Mouse (Mus musculus) hindbrain, embryonic 12.5 days (tissue): ENCODE data around the gene Pold4. TPM values are rescaled to one million over a fixed set of nuclear protein-coding genes. Genes with fewer than 3 reads are reported as not detected.
A peak's percentile ranks its signal among the peaks of the same experiment; 100 is the strongest.

Experiments used
- ATAC-seq: fragments of 200-750 bp; cut with Nextera tagmentation; 2 replicates; pipeline ENCODE4 v1.8.0; 2017; ENCODE audit warnings: moderate TSS enrichment; ENCODE audit not compliant: low FRiP score
- H3K27ac ChIP-seq: fragments of 300-500 bp; sonication (generic); 2 replicates; pipeline ENCODE4 v1.5.1; 2016; ENCODE audit warnings: mild to moderate bottlenecking
- H3K27me3 ChIP-seq: fragments of 300-500 bp; sonication (generic); 2 replicates; pipeline ENCODE4 v1.6.1; 2016; ENCODE audit warnings: mild to moderate bottlenecking
- H3K36me3 ChIP-seq: fragments of 300-500 bp; sonication (generic); 2 replicates; pipeline ENCODE4 v1.6.1; 2016; ENCODE audit warnings: mild to moderate bottlenecking
- H3K4me1 ChIP-seq: fragments of 300-500 bp; sonication (generic); 2 replicates; pipeline ENCODE4 v1.6.1; 2016
- H3K4me2 ChIP-seq: fragments of 300-500 bp; sonication (generic); replicated peaks from 2 replicates; pipeline ENCODE4 v1.6.1; 2016; ENCODE audit warnings: mild to moderate bottlenecking
- H3K4me3 ChIP-seq: fragments of 300-500 bp; sonication (generic); 2 replicates; pipeline ENCODE4 v1.5.1; 2016; ENCODE audit warnings: mild to moderate bottlenecking
- H3K9ac ChIP-seq: fragments of 300-500 bp; sonication (generic); 2 replicates; pipeline ENCODE4 v1.6.1; 2016; ENCODE audit warnings: mild to moderate bottlenecking, moderate library complexity
- H3K9me3 ChIP-seq: fragments of 300-500 bp; sonication (generic); replicated peaks from 2 replicates; pipeline ENCODE4 v1.6.1; 2016; ENCODE audit warnings: mild to moderate bottlenecking
- WGBS: fragments of 180-500 bp; shearing (Covaris S2); methylation state at CpG from one replicate; pipeline ENCODE4 v1.1.7; 2016; 5-methylcytosine and 5-hydroxymethylcytosine counted together
- polyA plus RNA-seq: library from polyadenylated mRNA; unstranded; fragments of >200 nt; fragmentation: Nextera tagmentation; extraction: Ambion mirVana; gene quantifications from 2 replicates; pipeline ENCODE4 v1.2.1, GENCODE M21; 2016

The Pold4 gene
- polyA plus RNA-seq = 16.2 and 17.2 TPM in 2 replicates

GRCm38 (mm10) chr19:4231253-4232185 lies at the start of gene Pold4:
Pold4 (plus strand) TSS chr19:4231899.
- peaks cover 12% of the 10 kb centered on the region for H3K4me1 ChIP-seq
- peaks cover 20% of the 10 kb centered on the region for H3K27me3 ChIP-seq
- H3K4me3 ChIP-seq = peak within 1 kb of the TSS; percentile 52
- H3K4me2 ChIP-seq = peak within 1 kb of the TSS; percentile 89
- peak within 1 kb of the TSS; percentile 69 for H3K27ac ChIP-seq
- peak within 1 kb of the TSS; percentile 82 for H3K9ac ChIP-seq
- no peaks in the 10 kb centered on the region for H3K9me3 ChIP-seq
- peak; percentile 90 for ATAC-seq
- no peaks in the 10 kb centered on the region for H3K36me3 ChIP-seq
- 12% methylated on average over 26 of the region's 26 CpGs for WGBS

- no peak overlapping the region for H3K4me2 ChIP-seq
- no peak for ATAC-seq
- no peak overlapping the region for H3K9ac ChIP-seq
- 69% methylated on average over 2 of the region's 2 CpGs for WGBS
- H3K9me3 ChIP-seq = no peaks in the 10 kb centered on the region
- H3K4me1 ChIP-seq = peaks cover 22% of the 10 kb centered on the region
- no peak overlapping the region for H3K27ac ChIP-seq
- no peak overlapping the region for H3K4me3 ChIP-seq
- H3K27me3 ChIP-seq = peaks cover 4% of the 10 kb centered on the region; the same call in 1 of the 2 replicates
- H3K36me3 ChIP-seq = no peaks in the 10 kb centered on the region
These were observed 48.0 kb upstream of the Pold4 start for GRCm38 (mm10) chr19:4183689-4184088.

GRCm38 (mm10) chr19:4184976-4185975 lies 46.4 kb upstream of the Pold4 start:
- H3K4me3 ChIP-seq = no peak overlapping the region
- no peaks in the 10 kb centered on the region for H3K36me3 ChIP-seq
- no peak overlapping the region for H3K27ac ChIP-seq
- H3K4me2 ChIP-seq = no peak overlapping the region
- no peak overlapping the region for H3K9ac ChIP-seq
- ATAC-seq = no peak
- H3K9me3 ChIP-seq = no peaks in the 10 kb centered on the region
- WGBS = 60% methylated on average over 15 of the region's 15 CpGs
- peaks cover 4% of the 10 kb centered on the region; the same call in 1 of the 2 replicates for H3K27me3 ChIP-seq
- peaks cover 22% of the 10 kb centered on the region for H3K4me1 ChIP-seq

GRCm38 (mm10) chr19:4187303-4187702 lies 44.4 kb upstream of the Pold4 start:
- 71% methylated on average over 3 of the region's 3 CpGs for WGBS
- Histone ChIP-seq H3K27me3 (peaks cover 4% of the 10 kb centered on the region; the same call in 1 of the 2 replicates), H3K9ac (no peak overlapping the region), H3K9me3 (no peaks in the 10 kb centered on the region), H3K4me2 (no peak overlapping the region), H3K4me1 (peaks cover 19% of the 10 kb centered on the region), H3K36me3 (no peaks in the 10 kb centered on the region), H3K4me3 (no peak overlapping the region), H3K27ac (no peak overlapping the region)
- no peak for ATAC-seq

GRCm38 (mm10) chr19:4189051-4189620 lies 42.6 kb upstream of the Pold4 start:
- Histone ChIP-seq H3K4me1 (peaks cover 28% of the 10 kb centered on the region), H3K27me3 (peaks cover 4% of the 10 kb centered on the region; the same call in 1 of the 2 replicates), H3K9ac (no peak overlapping the region), H3K4me2 (no peak overlapping the region), H3K4me3 (no peak overlapping the region), H3K27ac (no peak overlapping the region), H3K36me3 (peaks cover 8% of the 10 kb centered on the region), H3K9me3 (no peaks in the 10 kb centered on the region)
- 86% methylated on average over 12 of the region's 12 CpGs for WGBS
- ATAC-seq = no peak

- H3K4me3 ChIP-seq = peak within 1 kb of the TSS; percentile 91
- H3K4me2 ChIP-seq = peak within 1 kb of the TSS; percentile 83
- no peak for ATAC-seq
- H3K9me3 ChIP-seq = no peaks in the 10 kb centered on the region
- peak within 1 kb of the TSS; percentile 99 for H3K9ac ChIP-seq
- peaks cover 25% of the 10 kb centered on the region for H3K36me3 ChIP-seq
- H3K27me3 ChIP-seq = 0 out of 2 replicates have a peak, but pooled peaks cover 4% of the 10 kb centered on the region
- peak within 1 kb of the TSS; percentile 94 for H3K27ac ChIP-seq
- 69% methylated on average over 4 of the region's 4 CpGs for WGBS
- H3K4me1 ChIP-seq = peaks cover 22% of the 10 kb centered on the region
These were observed 40.8 kb upstream of the Pold4 start, which contains the start of gene Tbc1d10c for GRCm38 (mm10) chr19:4190831-4191334. Tbc1d10c (minus strand) TSS chr19:4191284.

GRCm38 (mm10) chr19:4191528-4192250 lies 40.0 kb upstream of the Pold4 start, which contains the start of gene Ppp1ca:
Ppp1ca (plus strand) TSS chr19:4192065.
- peak; percentile 92 for ATAC-seq

GRCm38 (mm10) chr19:4192251-4192985 lies 39.3 kb upstream of the Pold4 start:
- peak; percentile 67 for ATAC-seq

More at GRCm38 (mm10) chr19:4191528-4192250, 40.0 kb upstream of the Pold4 start, which contains the start of gene Ppp1ca:
- peaks cover 33% of the 10 kb centered on the region for H3K36me3 ChIP-seq
- peaks cover 24% of the 10 kb centered on the region for H3K4me1 ChIP-seq
- no peaks in the 10 kb centered on the region for H3K9me3 ChIP-seq
- H3K27me3 ChIP-seq = 0 out of 2 replicates have a peak, but pooled peaks cover 4% of the 10 kb centered on the region
- peak within 1 kb of the TSS; percentile 99 for H3K9ac ChIP-seq
- peak within 1 kb of the TSS; percentile 91 for H3K4me3 ChIP-seq
- H3K4me2 ChIP-seq = peak within 1 kb of the TSS; percentile 83
- 8% methylated on average over 40 of the region's 47 CpGs for WGBS
- H3K27ac ChIP-seq = peak within 1 kb of the TSS; percentile 94

GRCm38 (mm10) chr19:4193129-4193528 lies 38.6 kb upstream of the Pold4 start:
- no peak for ATAC-seq
- Histone ChIP-seq H3K4me2 (peak overlapping the region; percentile 83), H3K4me1 (peaks cover 29% of the 10 kb centered on the region), H3K27me3 (0 out of 2 replicates have a peak, but pooled peaks cover under 1% of the 10 kb centered on the region), H3K4me3 (peak overlapping the region; percentile 91), H3K9ac (peak overlapping the region; percentile 99), H3K36me3 (peaks cover 48% of the 10 kb centered on the region), H3K27ac (no peak overlapping the region), H3K9me3 (no peaks in the 10 kb centered on the region)
- WGBS = 66% methylated on average over 6 of the region's 6 CpGs

More at GRCm38 (mm10) chr19:4192251-4192985, 39.3 kb upstream of the Pold4 start:
- no peaks in the 10 kb centered on the region for H3K9me3 ChIP-seq
- peak overlapping the region; percentile 94 for H3K27ac ChIP-seq
- 0 out of 2 replicates have a peak, but pooled peaks cover 4% of the 10 kb centered on the region for H3K27me3 ChIP-seq
- peak overlapping the region; percentile 83 for H3K4me2 ChIP-seq
- peak overlapping the region; percentile 99 for H3K9ac ChIP-seq
- peak overlapping the region; percentile 91 for H3K4me3 ChIP-seq
- H3K4me1 ChIP-seq = peaks cover 29% of the 10 kb centered on the region
- under 1% methylated on average over 45 of the region's 52 CpGs for WGBS
- H3K36me3 ChIP-seq = peaks cover 41% of the 10 kb centered on the region

- Histone ChIP-seq H3K9ac (no peak overlapping the region), H3K4me2 (no peak overlapping the region), H3K9me3 (no peaks in the 10 kb centered on the region), H3K27me3 (no peaks in the 10 kb centered on the region), H3K4me3 (no peak overlapping the region), H3K36me3 (peaks cover 51% of the 10 kb centered on the region), H3K4me1 (peaks cover 29% of the 10 kb centered on the region), H3K27ac (no peak overlapping the region)
- 91% methylated on average over 8 of the region's 8 CpGs for WGBS
- no peak for ATAC-seq
These were observed 37.5 kb upstream of the Pold4 start for GRCm38 (mm10) chr19:4194021-4194724.
